Mouse (Mus musculus) thymus, adult 2 months (tissue): ENCODE data around the gene C130032M10Rik.

Experiments used
- CTCF ChIP-seq: fragments of 200-500 bp; IDR thresholded peaks from 2 replicates; pipeline ENCODE4 v1.5.1; 2012; ENCODE audit warnings: mild to moderate bottlenecking, control low read depth, low read length, moderate library complexity, borderline replicate concordance; ENCODE audit not compliant: control insufficient read depth, poor library complexity, insufficient read depth; ENCODE audit errors: extremely low read depth
- POLR2A ChIP-seq: fragments of 200-500 bp; IDR thresholded peaks from 2 replicates; pipeline ENCODE4 v1.6.1; 2012; ENCODE audit warnings: mild to moderate bottlenecking, low read length, control low read depth, moderate library complexity; ENCODE audit not compliant: control insufficient read depth, poor library complexity, insufficient read depth; ENCODE audit errors: extremely low read depth

DNA sequence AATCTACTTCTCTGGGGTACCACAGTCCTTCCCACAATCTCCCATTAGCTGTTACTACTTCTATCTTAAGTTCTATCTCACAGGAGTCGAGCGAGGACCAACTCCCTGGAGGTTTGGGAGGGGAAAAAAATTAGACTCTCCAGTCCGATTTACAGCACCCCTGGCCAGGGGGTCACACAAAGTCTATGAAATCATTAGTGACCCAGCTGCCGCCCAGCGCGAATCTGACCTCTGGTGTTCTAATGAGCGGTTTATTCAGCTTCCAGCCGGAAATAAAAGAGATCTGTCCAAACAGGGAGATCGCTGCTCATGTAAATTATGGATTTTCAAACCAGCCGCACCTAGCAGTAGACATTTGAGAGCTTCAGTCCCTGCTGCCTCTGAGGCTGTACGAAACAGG lies 15.8 kb downstream of the C130032M10Rik start:
- TF ChIP-seq CTCF: no peak
- no peak for TF ChIP-seq POLR2A
